Mouse (Mus musculus) heart, embryonic 12.5 days (tissue): ENCODE measurements at regions not wholly inside any gene's neighbourhood (a gene's known extent, or its start where the extent isn't known, plus 50 kb on each side); places are given as distances from the start of the nearest gene placed in this dataset.

Experiments
- ATAC-seq: fragments of 200-750 bp; cut with Nextera tagmentation; 2 replicates; pipeline ENCODE4 v1.8.0; 2017; ENCODE audit warnings: moderate TSS enrichment, moderate library complexity; ENCODE audit not compliant: insufficient number of reproducible peaks, low FRiP score
- H3K27ac ChIP-seq: fragments of 300-500 bp; sonication (generic); 2 replicates; pipeline ENCODE4 v1.5.1; 2016; ENCODE audit warnings: mild to moderate bottlenecking, moderate library complexity; ENCODE audit not compliant: poor library complexity, severe bottlenecking
- H3K27me3 ChIP-seq: fragments of 300-500 bp; sonication (generic); replicated peaks from 2 replicates; pipeline ENCODE4 v1.6.1; 2016; ENCODE audit warnings: mild to moderate bottlenecking, moderate library complexity
- H3K36me3 ChIP-seq: fragments of 300-500 bp; sonication (generic); 2 replicates; pipeline ENCODE4 v1.6.1; 2016; ENCODE audit warnings: mild to moderate bottlenecking, moderate library complexity
- H3K4me1 ChIP-seq: fragments of 300-500 bp; sonication (generic); replicated peaks from 2 replicates; pipeline ENCODE4 v1.6.1; 2016; ENCODE audit warnings: mild to moderate bottlenecking
- H3K4me2 ChIP-seq: fragments of 300-500 bp; sonication (generic); 2 replicates; pipeline ENCODE4 v1.6.1; 2016; ENCODE audit warnings: mild to moderate bottlenecking, moderate library complexity
- H3K4me3 ChIP-seq: fragments of 300-500 bp; sonication (generic); 2 replicates; pipeline ENCODE4 v1.5.1; 2016; ENCODE audit warnings: mild to moderate bottlenecking
- H3K9ac ChIP-seq: fragments of 300-500 bp; sonication (generic); 2 replicates; pipeline ENCODE4 v1.6.1; 2016; ENCODE audit warnings: mild to moderate bottlenecking, moderate library complexity
- H3K9me3 ChIP-seq: fragments of 300-500 bp; sonication (generic); replicated peaks from 2 replicates; pipeline ENCODE4 v1.6.1; 2016; ENCODE audit warnings: mild to moderate bottlenecking, moderate library complexity
- WGBS: fragments of 180-500 bp; shearing (Covaris S2); methylation state at CpG from one replicate; pipeline ENCODE4 v1.1.7; 2016; 5-methylcytosine and 5-hydroxymethylcytosine counted together

GRCm38 (mm10) chr8:125367374-125367773 lies 202.2 kb downstream of the Sipa1l2 start:
- Histone ChIP-seq H3K9ac (0 out of 2 replicates have a peak overlapping the region, but pooled peaks have one; percentile 7), H3K4me2 (no peak overlapping the region), H3K9me3 (no peaks in the 10 kb centered on the region), H3K36me3 (no peaks in the 10 kb centered on the region), H3K27ac (peak overlapping the region; percentile 87), H3K4me3 (no peak overlapping the region), H3K27me3 (no peaks in the 10 kb centered on the region), H3K4me1 (peaks cover 49% of the 10 kb centered on the region)
- WGBS = 63% methylated on average over 4 of the region's 4 CpGs
- ATAC-seq = no peak

GRCm38 (mm10) chr8:125365004-125365403 lies 204.6 kb downstream of the Sipa1l2 start:
- Histone ChIP-seq H3K9me3 (peaks cover 6% of the 10 kb centered on the region; the same call in 1 of the 2 replicates), H3K36me3 (0 out of 2 replicates have a peak, but pooled peaks cover 4% of the 10 kb centered on the region), H3K27ac (no peak overlapping the region), H3K4me1 (peaks cover 41% of the 10 kb centered on the region), H3K4me2 (no peak overlapping the region), H3K27me3 (no peaks in the 10 kb centered on the region), H3K4me3 (no peak overlapping the region), H3K9ac (no peak overlapping the region)
- WGBS = 77% methylated on average over 5 of the region's 5 CpGs
- no peak for ATAC-seq

GRCm38 (mm10) chr8:125359456-125359855 lies 210.2 kb downstream of the Sipa1l2 start:
- H3K27me3 ChIP-seq = peaks cover 5% of the 10 kb centered on the region; the same call in 1 of the 2 replicates
- no peak overlapping the region for H3K4me3 ChIP-seq
- ATAC-seq = no peak
- H3K36me3 ChIP-seq = 0 out of 2 replicates have a peak, but pooled peaks cover 4% of the 10 kb centered on the region
- H3K9me3 ChIP-seq = peaks cover 10% of the 10 kb centered on the region; the same call in 1 of the 2 replicates
- H3K27ac ChIP-seq = no peak overlapping the region
- H3K4me2 ChIP-seq = no peak overlapping the region
- H3K9ac ChIP-seq = no peak overlapping the region
- 71% methylated on average over 2 of the region's 2 CpGs for WGBS
- peaks cover 40% of the 10 kb centered on the region for H3K4me1 ChIP-seq

GRCm38 (mm10) chr8:125357759-125358158 lies 211.8 kb downstream of the Sipa1l2 start:
- Histone ChIP-seq H3K4me1 (peaks cover 56% of the 10 kb centered on the region), H3K9ac (no peak overlapping the region), H3K4me3 (no peak overlapping the region), H3K36me3 (0 out of 2 replicates have a peak, but pooled peaks cover 4% of the 10 kb centered on the region), H3K9me3 (peaks cover 10% of the 10 kb centered on the region; the same call in 1 of the 2 replicates), H3K27me3 (peaks cover 9% of the 10 kb centered on the region; the same call in 1 of the 2 replicates), H3K4me2 (no peak overlapping the region), H3K27ac (peak overlapping the region; percentile 24)
- 41% methylated on average over 3 of the region's 3 CpGs for WGBS
- ATAC-seq = no peak

- Histone ChIP-seq H3K27ac (no peak overlapping the region), H3K4me1 (peaks cover 81% of the 10 kb centered on the region), H3K4me2 (no peak overlapping the region), H3K9me3 (peaks cover 6% of the 10 kb centered on the region; the same call in 1 of the 2 replicates), H3K9ac (no peak overlapping the region), H3K27me3 (peaks cover 9% of the 10 kb centered on the region; the same call in 1 of the 2 replicates), H3K36me3 (0 out of 2 replicates have a peak, but pooled peaks cover under 1% of the 10 kb centered on the region), H3K4me3 (no peak overlapping the region)
- WGBS = 69% methylated on average over 7 of the region's 7 CpGs
- ATAC-seq = no peak
Measured at GRCm38 (mm10) chr8:125355059-125355509, 214.5 kb downstream of the Sipa1l2 start.

GRCm38 (mm10) chr8:125352276-125352675 lies 217.3 kb downstream of the Sipa1l2 start:
- WGBS = 53% methylated on average over 3 of the region's 3 CpGs
- no peaks in the 10 kb centered on the region for H3K36me3 ChIP-seq
- H3K4me3 ChIP-seq = no peak overlapping the region
- H3K9ac ChIP-seq = no peak overlapping the region
- H3K9me3 ChIP-seq = no peaks in the 10 kb centered on the region
- H3K4me2 ChIP-seq = no peak overlapping the region
- ATAC-seq = no peak
- H3K27me3 ChIP-seq = peaks cover 9% of the 10 kb centered on the region; the same call in 1 of the 2 replicates
- peak overlapping the region; percentile 73 for H3K27ac ChIP-seq
- peaks cover 91% of the 10 kb centered on the region for H3K4me1 ChIP-seq

GRCm38 (mm10) chr8:125351486-125352032 lies 218.0 kb downstream of the Sipa1l2 start:
- no peak for ATAC-seq
- Histone ChIP-seq H3K36me3 (no peaks in the 10 kb centered on the region), H3K4me1 (peaks cover 92% of the 10 kb centered on the region), H3K9me3 (no peaks in the 10 kb centered on the region), H3K27me3 (peaks cover 9% of the 10 kb centered on the region; the same call in 1 of the 2 replicates), H3K4me2 (no peak overlapping the region), H3K9ac (0 out of 2 replicates have a peak overlapping the region, but pooled peaks have one; percentile 3), H3K4me3 (no peak overlapping the region), H3K27ac (peak overlapping the region; percentile 92)
- 28% methylated on average over 8 of the region's 8 CpGs for WGBS

- Histone ChIP-seq H3K4me2 (peak overlapping the region; percentile 24; the same call in 1 of the 2 replicates), H3K36me3 (no peaks in the 10 kb centered on the region), H3K9ac (no peak overlapping the region), H3K4me3 (no peak overlapping the region), H3K27ac (peak overlapping the region; percentile 85), H3K9me3 (no peaks in the 10 kb centered on the region), H3K27me3 (0 out of 2 replicates have a peak, but pooled peaks cover 7% of the 10 kb centered on the region), H3K4me1 (peaks cover 91% of the 10 kb centered on the region)
- peak; percentile 84 for ATAC-seq
- 7% methylated on average over 7 of the region's 7 CpGs for WGBS
Measured at GRCm38 (mm10) chr8:125349290-125350025, 220.2 kb downstream of the Sipa1l2 start.

- Histone ChIP-seq H3K9me3 (no peaks in the 10 kb centered on the region), H3K27me3 (0 out of 2 replicates have a peak, but pooled peaks cover 3% of the 10 kb centered on the region), H3K36me3 (no peaks in the 10 kb centered on the region), H3K4me3 (no peak overlapping the region), H3K4me2 (no peak overlapping the region), H3K4me1 (peaks cover 91% of the 10 kb centered on the region), H3K9ac (0 out of 2 replicates have a peak overlapping the region, but pooled peaks have one; percentile 29), H3K27ac (0 out of 2 replicates have a peak overlapping the region, but pooled peaks have one; percentile 2)
- 17% methylated on average over 8 of the region's 8 CpGs for WGBS
- no peak for ATAC-seq
Measured at GRCm38 (mm10) chr8:125346182-125346581, 223.4 kb downstream of the Sipa1l2 start.

GRCm38 (mm10) chr8:125345571-125345970 lies 224.0 kb downstream of the Sipa1l2 start:
- 64% methylated on average over 10 of the region's 10 CpGs for WGBS
- Histone ChIP-seq H3K9ac (no peak overlapping the region), H3K27me3 (0 out of 2 replicates have a peak, but pooled peaks cover 3% of the 10 kb centered on the region)

GRCm38 (mm10) chr8:125343867-125344266 lies 225.7 kb downstream of the Sipa1l2 start:
- Histone ChIP-seq H3K4me3 (no peak overlapping the region), H3K36me3 (no peaks in the 10 kb centered on the region), H3K9me3 (no peaks in the 10 kb centered on the region), H3K27ac (no peak overlapping the region), H3K4me1 (peaks cover 82% of the 10 kb centered on the region), H3K9ac (0 out of 2 replicates have a peak overlapping the region, but pooled peaks have one; percentile 11), H3K27me3 (0 out of 2 replicates have a peak, but pooled peaks cover 6% of the 10 kb centered on the region), H3K4me2 (no peak overlapping the region)
- 44% methylated on average over 9 of the region's 9 CpGs for WGBS
- ATAC-seq = no peak

More at GRCm38 (mm10) chr8:125345571-125345970, 224.0 kb downstream of the Sipa1l2 start:
- Histone ChIP-seq H3K36me3 (no peaks in the 10 kb centered on the region), H3K4me3 (no peak overlapping the region), H3K4me1 (peaks cover 88% of the 10 kb centered on the region), H3K27ac (0 out of 2 replicates have a peak overlapping the region, but pooled peaks have one; percentile 49), H3K9me3 (no peaks in the 10 kb centered on the region), H3K4me2 (no peak overlapping the region)
- ATAC-seq = no peak
